Mouse (Mus musculus): ENCODE results near the gene Slpi.
"Not testable (repeated sequence)": the region's sequence is repeated elsewhere in the genome, so short reads cannot be mapped to it uniquely, and the experiment has no call there.

The Slpi gene

GRCm38 (mm10) chr2:164373187-164373586 lies 15.7 kb downstream of the Slpi start:
- DNase-seq = no peak

- DNase-seq = no peak
Observed at GRCm38 (mm10) chr2:164372408-164373053, 16.4 kb downstream of the Slpi start.

GRCm38 (mm10) chr2:164371371-164371770 lies 17.5 kb downstream of the Slpi start:
- no peak for DNase-seq

- DNase-seq = no peak
Observed at GRCm38 (mm10) chr2:164368620-164369105, 20.2 kb downstream of the Slpi start.

- DNase-seq = no peak
Observed at GRCm38 (mm10) chr2:164366947-164367346, 21.9 kb downstream of the Slpi start.

- DNase-seq = no peak
Observed at GRCm38 (mm10) chr2:164360974-164361657, 27.8 kb downstream of the Slpi start.

GRCm38 (mm10) chr2:164359668-164360067 lies 29.2 kb downstream of the Slpi start:
- DNase-seq = no peak

- no peak for DNase-seq
Observed at GRCm38 (mm10) chr2:164359031-164359430, 29.9 kb downstream of the Slpi start.

- DNase-seq = no peak
Observed at GRCm38 (mm10) chr2:164358373-164358772, 30.5 kb downstream of the Slpi start.

GRCm38 (mm10) chr2:164356177-164356967 lies 32.5 kb downstream of the Slpi start:
- DNase-seq = no peak

GRCm38 (mm10) chr2:164353356-164353755 lies 35.5 kb downstream of the Slpi start:
- no peak for DNase-seq

GRCm38 (mm10) chr2:164352697-164353096 lies 36.2 kb downstream of the Slpi start:
- no peak for DNase-seq

- DNase-seq = no peak
Observed at GRCm38 (mm10) chr2:164348980-164349379, 39.9 kb downstream of the Slpi start.

GRCm38 (mm10) chr2:164347697-164348096 lies 41.2 kb downstream of the Slpi start:
- DNase-seq = not testable (repeated sequence)

- DNase-seq = not testable (repeated sequence)
Observed at GRCm38 (mm10) chr2:164343732-164344131, 45.2 kb downstream of the Slpi start.

GRCm38 (mm10) chr2:164332440-164332839 lies 56.5 kb downstream of the Slpi start, which contains the start of gene Svs5:
Svs5 (plus strand) TSS chr2:164332740.
- not testable (repeated sequence) for DNase-seq

- no peak for DNase-seq
Observed at GRCm38 (mm10) chr2:164320983-164321382, 67.9 kb downstream of the Slpi start.

GRCm38 (mm10) chr2:164316451-164316850 lies 72.4 kb downstream of the Slpi start, which contains the start of gene Svs6:
Svs6 (plus strand) TSS chr2:164316751.
- DNase-seq = not testable (repeated sequence)

GRCm38 (mm10) chr2:164315460-164315859 lies 73.4 kb downstream of the Slpi start:
- DNase-seq = not testable (repeated sequence)

GRCm38 (mm10) chr2:164312599-164312998 lies 76.3 kb downstream of the Slpi start:
- no peak for DNase-seq

All from cerebellum, adult 11 months (tissue).